Comparison of ENCODE assay signal across 17 mouse cellular contexts in the genomic region with DNA sequence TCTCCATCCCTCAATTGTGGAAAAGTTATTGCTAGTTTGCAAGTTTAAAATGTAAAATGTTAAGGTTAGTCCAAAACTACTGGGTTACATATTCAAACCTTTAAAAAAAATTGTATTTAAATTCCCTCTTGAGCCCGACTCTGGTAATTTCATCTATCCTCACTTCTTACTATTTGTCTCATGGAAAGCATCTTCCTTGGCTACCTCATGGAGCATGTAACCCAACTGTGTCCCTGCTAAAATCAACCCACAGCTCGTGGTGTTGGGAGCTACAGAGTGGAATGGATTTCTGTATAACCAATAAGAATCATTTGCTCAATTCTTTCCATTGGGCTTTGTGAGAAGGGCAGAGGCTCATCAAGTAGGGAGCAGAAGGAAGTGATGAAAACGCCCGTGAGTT.
DNase-seq lines count a peak whose midpoint lies in the region; ATAC-seq and TF ChIP-seq lines count a peak whose summit lies in the region.
"Had no signal": no experiment of that assay in that cellular context is flagged by ENCODE, and none has a peak within 500 bp of the region (broad histone marks: within the 10 kb centered on the region; RNA-seq: fewer than 3 reads in every experiment).

No protein-coding gene starts in this region.

- no peak for TF ChIP-seq CTCF in brain, embryonic 14.5 days (IDR thresholded peaks at IDR 0.05; ENCODE audit: borderline replicate concordance, extremely low read depth, insufficient read depth, insufficient read length)

- no peaks in the 10 kb centered on the region for H3K9me3 ChIP-seq in midbrain, embryonic 10.5 days (replicated peaks)
- H3K9me3 ChIP-seq in midbrain, embryonic 16.5 days (replicated peaks; ENCODE audit: control insufficient read depth, low read length, poor library complexity, severe bottlenecking): no peaks in the 10 kb centered on the region
- H3K9me3 ChIP-seq in forebrain, embryonic 12.5 days: no peaks in the 10 kb centered on the region
- H3K9me3 ChIP-seq in forebrain, embryonic 16.5 days (ENCODE audit: control insufficient read depth, low read length): no peaks in the 10 kb centered on the region
- H3K9me3 ChIP-seq: embryonic facial prominence, embryonic 12.5 days; heart, embryonic 10.5 days; hindbrain, embryonic 12.5 days had no signal

- H3K27ac ChIP-seq in midbrain, embryonic 10.5 days (replicated peaks): peak overlapping the region; percentile 72
- H3K27ac ChIP-seq in midbrain, embryonic 16.5 days (ENCODE audit: low read length): no peak overlapping the region
- H3K27ac ChIP-seq in forebrain, embryonic 12.5 days: peak overlapping the region; percentile 75
- peak overlapping the region; percentile 77 for H3K27ac ChIP-seq in forebrain, embryonic 16.5 days (ENCODE audit: low read length)
- H3K27ac ChIP-seq: embryonic facial prominence, embryonic 12.5 days; heart, embryonic 10.5 days had no signal

- H3K36me3 ChIP-seq in midbrain, embryonic 10.5 days: no peaks in the 10 kb centered on the region
- no peaks in the 10 kb centered on the region for H3K36me3 ChIP-seq in midbrain, embryonic 16.5 days (ENCODE audit: control insufficient read depth, insufficient read depth, low read length)
- no peaks in the 10 kb centered on the region for H3K36me3 ChIP-seq in forebrain, embryonic 12.5 days (replicated peaks)
- no peaks in the 10 kb centered on the region for H3K36me3 ChIP-seq in forebrain, embryonic 16.5 days (ENCODE audit: control insufficient read depth, insufficient read depth)
- H3K36me3 ChIP-seq: embryonic facial prominence, embryonic 12.5 days; heart, embryonic 10.5 days; hindbrain, embryonic 12.5 days had no signal

- no peak overlapping the region; the same call in 1 of the 2 replicates for H3K4me3 ChIP-seq in midbrain, embryonic 10.5 days
- no peak overlapping the region for H3K4me3 ChIP-seq in midbrain, embryonic 16.5 days (ENCODE audit: low read depth, low read length)
- H3K4me3 ChIP-seq in forebrain, embryonic 12.5 days (replicated peaks): no peak overlapping the region
- no peak overlapping the region for H3K4me3 ChIP-seq in forebrain, embryonic 16.5 days (replicated peaks; ENCODE audit: low read length)
- H3K4me3 ChIP-seq: embryonic facial prominence, embryonic 12.5 days; heart, embryonic 10.5 days; hindbrain, embryonic 12.5 days had no signal

- no peak overlapping the region for H3K9ac ChIP-seq in midbrain, embryonic 16.5 days (ENCODE audit: low read depth, low read length)
- H3K9ac ChIP-seq in forebrain, embryonic 12.5 days: no peak overlapping the region
- no peak overlapping the region for H3K9ac ChIP-seq in forebrain, embryonic 16.5 days (replicated peaks; ENCODE audit: low read depth, low read length)
- H3K9ac ChIP-seq: embryonic facial prominence, embryonic 12.5 days; hindbrain, embryonic 12.5 days had no signal

- H3K4me2 ChIP-seq in midbrain, embryonic 16.5 days (ENCODE audit: low read length): no peak overlapping the region
- no peak overlapping the region for H3K4me2 ChIP-seq in forebrain, embryonic 12.5 days
- no peak overlapping the region for H3K4me2 ChIP-seq in forebrain, embryonic 16.5 days (ENCODE audit: low read length)
- H3K4me2 ChIP-seq: embryonic facial prominence, embryonic 12.5 days had no signal

- H3K27me3 ChIP-seq in midbrain, embryonic 10.5 days (ENCODE audit: low read depth, poor library complexity, severe bottlenecking): no peaks in the 10 kb centered on the region
- no peaks in the 10 kb centered on the region for H3K27me3 ChIP-seq in midbrain, embryonic 16.5 days (ENCODE audit: control insufficient read depth, insufficient read depth, low read depth, low read length)
- H3K27me3 ChIP-seq in forebrain, embryonic 12.5 days: no peaks in the 10 kb centered on the region
- no peaks in the 10 kb centered on the region for H3K27me3 ChIP-seq in forebrain, embryonic 16.5 days (replicated peaks; ENCODE audit: control insufficient read depth, insufficient read depth, low read length)
- H3K27me3 ChIP-seq: embryonic facial prominence, embryonic 12.5 days; hindbrain, embryonic 12.5 days had no signal

- H3K4me1 ChIP-seq in midbrain, embryonic 10.5 days: peaks cover 54% of the 10 kb centered on the region
- H3K4me1 ChIP-seq in midbrain, embryonic 16.5 days (ENCODE audit: control insufficient read depth, insufficient read depth, low read length): peaks cover 14% of the 10 kb centered on the region
- H3K4me1 ChIP-seq in forebrain, embryonic 12.5 days: peaks cover 40% of the 10 kb centered on the region
- peaks cover 24% of the 10 kb centered on the region for H3K4me1 ChIP-seq in forebrain, embryonic 16.5 days (replicated peaks; ENCODE audit: control insufficient read depth, insufficient read depth, low read length)
- H3K4me1 ChIP-seq: heart, embryonic 10.5 days had no signal

- no peak for DNase-seq in midbrain, embryonic 10.5 days (ENCODE audit: low spot score)
- peak; percentile 62 for DNase-seq in brain, embryonic 14.5 days (ENCODE audit: low read depth)
- no peak for DNase-seq in heart, adult 9 months (ENCODE audit: low spot score in 2 of 2)
- no peak for DNase-seq in thymus, postnatal 4 days
- DNase-seq: adrenal gland, postnatal 10 days; cerebellum, adult 11-12 months; cerebellum, adult 9-10 months; cerebellum, postnatal 25 days; gastrocnemius, postnatal 36 days; heart, adult 11 months had no signal

- WGBS in midbrain, embryonic 10.5 days: 87% methylated on average over 4 of the region's 4 CpGs
- WGBS in midbrain, embryonic 16.5 days: 61% methylated on average over 4 of the region's 4 CpGs
- 50% methylated on average over 4 of the region's 4 CpGs for whole genome bisulfite sequencing in forebrain, embryonic 12.5 days
- 24% methylated on average over 4 of the region's 4 CpGs for WGBS in forebrain, embryonic 16.5 days

- TF ChIP-seq POLR2A in brain, embryonic 14.5 days (IDR thresholded peaks at IDR 0.05; ENCODE audit: borderline replicate concordance, extremely low read depth, insufficient read depth, insufficient read length, poor library complexity, severe bottlenecking): no peak

- no peak for ATAC-seq in midbrain, embryonic 16.5 days
- ATAC-seq in forebrain, embryonic 12.5 days (ENCODE audit: low FRiP score): no peak
- no peak for ATAC-seq in forebrain, embryonic 16.5 days
- ATAC-seq: inflammation-experienced regulatory T-cells, adult 6 months had no signal
